Mouse (Mus musculus): ENCODE measurements at regions not wholly inside any gene's neighbourhood (a gene's known extent, or its start where the extent isn't known, plus 50 kb on each side); places are given as distances from the start of the nearest gene placed in this dataset.

DNA sequence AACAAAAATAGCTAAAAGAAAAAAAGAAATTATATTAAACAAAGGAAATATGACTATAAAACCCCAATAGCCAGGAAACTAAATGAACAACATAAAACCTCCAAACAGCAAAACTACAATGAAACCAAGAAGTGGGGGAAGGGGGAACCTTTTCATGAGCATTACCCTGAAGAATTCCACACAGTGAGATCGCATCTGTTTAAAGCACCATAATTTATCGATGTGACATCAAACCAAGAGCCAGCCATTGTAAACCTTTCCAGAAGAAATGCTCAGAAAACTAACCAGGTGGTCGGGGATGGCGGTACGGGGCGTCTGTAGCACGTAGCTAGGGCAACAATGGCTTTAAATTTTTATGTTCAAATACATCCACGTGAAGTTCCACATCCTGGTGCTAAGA, 214.8 kb upstream of the Spred2 start:
- TF ChIP-seq POLR2A (IDR thresholded peaks at IDR 0.05; ENCODE audit: low read depth, low read length) (no peak), CTCF (conservative IDR thresholded peaks at IDR 0.05; ENCODE audit: insufficient read depth, insufficient read length, low read depth, low read length) (no peak)

Measured in kidney, adult 2 months (tissue).